Mouse (Mus musculus) cerebellum, postnatal 14 days (tissue): ENCODE results near the gene Elovl5.

ENCODE experiments used
- DNase-seq, 2 experiments: peaks; one replicate each; pipeline ENCODE4 v3.0.0; 2021; ENCODE audit warnings: mixed read lengths in 2 of 2

The Elovl5 gene

DNA sequence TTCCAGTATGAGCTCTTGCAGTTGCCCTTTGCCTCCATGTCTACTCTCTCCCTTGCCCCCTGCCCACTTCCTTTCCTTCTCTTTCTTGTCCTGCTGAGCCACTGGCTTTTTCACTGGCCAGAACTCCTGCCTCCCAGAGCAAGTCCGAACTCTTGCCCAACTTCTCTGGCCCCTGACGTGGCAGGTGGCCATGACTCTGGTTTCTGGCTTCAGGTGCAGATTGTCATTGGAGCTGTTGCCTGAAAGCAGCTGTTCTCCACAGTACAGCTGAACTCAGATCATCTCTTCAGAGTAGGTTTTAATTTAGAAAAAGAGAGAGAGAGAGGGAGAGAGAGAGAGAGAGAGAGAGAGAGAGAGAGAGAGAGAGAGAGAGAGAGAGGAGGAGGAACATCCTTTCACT, 86.1 kb downstream of the Elovl5 start:
- no peak for DNase-seq

DNA sequence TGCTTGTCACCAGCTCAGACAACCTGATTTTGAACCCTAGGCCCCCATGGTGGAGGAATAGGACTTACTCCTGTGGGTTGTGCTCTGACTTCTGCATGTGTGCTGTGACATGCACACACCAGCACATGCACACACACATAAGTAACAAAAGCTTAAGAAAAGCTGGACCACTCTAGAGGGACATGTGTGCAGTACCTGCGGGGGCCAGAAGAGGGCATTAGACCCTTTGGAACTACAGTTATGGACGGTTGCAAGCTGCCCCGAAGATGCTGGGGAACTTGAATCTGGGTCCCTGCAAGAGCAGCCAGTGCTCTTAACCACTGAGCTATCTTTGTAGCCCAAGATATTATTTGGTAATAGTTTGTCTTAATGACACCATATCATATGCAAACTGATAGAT, 88.3 kb downstream of the Elovl5 start:
- peak; percentile 26 to 60 for DNase-seq

DNA sequence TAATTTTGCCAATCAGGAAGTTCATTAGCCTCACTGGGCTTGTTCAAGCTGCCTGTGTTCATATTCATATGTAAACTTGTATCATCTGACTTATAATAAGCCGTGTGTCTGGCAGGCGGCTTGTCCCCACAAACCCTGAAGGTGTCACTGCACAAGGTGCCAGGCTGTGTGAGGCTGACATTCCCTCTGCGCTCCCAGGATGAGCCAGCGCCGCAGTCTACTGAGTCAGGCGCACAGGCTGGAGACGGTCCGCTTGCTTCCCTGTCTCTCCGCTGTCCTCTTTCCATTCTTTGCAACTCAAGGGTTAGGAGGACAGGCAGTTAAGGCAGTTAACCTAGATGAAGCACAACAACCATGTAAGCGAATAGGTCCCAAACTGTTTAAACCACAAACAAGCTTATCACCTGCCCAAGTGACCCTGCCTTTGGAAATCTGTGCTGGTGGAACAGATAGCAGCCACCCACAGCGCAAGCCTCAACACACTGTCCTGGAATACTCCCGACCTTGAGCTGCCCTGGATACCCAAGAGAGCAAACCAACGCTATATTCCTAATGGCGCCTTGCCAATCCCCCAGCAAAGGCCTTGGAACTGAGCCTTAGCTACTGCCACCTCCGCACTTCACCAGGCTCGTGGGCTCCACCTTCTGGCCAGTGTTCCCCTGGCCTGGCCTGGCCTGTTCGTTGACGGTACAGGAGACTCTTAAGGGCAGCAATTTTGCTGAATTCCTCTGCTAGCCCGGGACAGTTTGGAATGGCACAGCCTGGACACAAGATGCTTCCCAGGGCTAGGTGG, 89.2 kb downstream of the Elovl5 start:
- DNase-seq: peak; percentile 91 to 94

DNA sequence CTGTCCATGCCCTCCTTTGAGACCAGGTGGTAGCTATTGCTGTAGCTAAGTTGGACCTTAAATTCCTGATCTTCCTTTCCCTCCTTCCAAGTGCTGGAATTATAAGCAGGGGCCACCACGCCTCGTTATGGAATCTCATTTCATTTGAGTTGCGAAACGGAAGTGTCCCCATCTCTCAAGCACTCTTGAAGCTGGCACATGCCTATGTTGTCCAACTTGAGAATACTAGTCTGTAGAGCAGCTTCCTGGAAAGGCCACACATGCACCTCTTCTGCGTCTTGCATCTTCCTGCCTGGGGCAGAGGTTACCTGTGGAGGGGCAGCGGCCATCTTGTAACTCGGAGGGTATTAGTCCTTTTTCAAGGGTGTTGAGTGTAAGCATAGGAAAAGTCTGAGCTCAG, 92.2 kb downstream of the Elovl5 start:
- DNase-seq: no peak

DNA sequence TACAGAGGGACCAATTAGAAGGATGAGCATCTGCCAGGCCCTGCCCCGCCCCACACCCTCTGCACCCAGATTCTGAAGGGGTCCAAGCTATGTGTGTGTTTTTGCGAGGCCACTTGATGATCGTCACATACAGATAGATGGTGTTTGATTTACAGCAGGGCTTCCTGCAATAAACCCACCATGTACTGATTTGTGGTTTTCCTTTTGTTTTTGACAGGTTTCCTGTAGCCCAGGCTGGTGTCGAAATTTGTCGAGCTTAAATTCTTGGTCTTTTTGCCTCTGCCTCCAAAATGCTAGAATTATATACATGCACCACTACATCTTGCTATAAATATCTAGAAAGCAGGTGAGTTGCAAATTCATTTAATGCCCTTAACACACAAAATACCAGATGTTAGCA, 93.0 kb downstream of the Elovl5 start:
- DNase-seq: no peak

DNA sequence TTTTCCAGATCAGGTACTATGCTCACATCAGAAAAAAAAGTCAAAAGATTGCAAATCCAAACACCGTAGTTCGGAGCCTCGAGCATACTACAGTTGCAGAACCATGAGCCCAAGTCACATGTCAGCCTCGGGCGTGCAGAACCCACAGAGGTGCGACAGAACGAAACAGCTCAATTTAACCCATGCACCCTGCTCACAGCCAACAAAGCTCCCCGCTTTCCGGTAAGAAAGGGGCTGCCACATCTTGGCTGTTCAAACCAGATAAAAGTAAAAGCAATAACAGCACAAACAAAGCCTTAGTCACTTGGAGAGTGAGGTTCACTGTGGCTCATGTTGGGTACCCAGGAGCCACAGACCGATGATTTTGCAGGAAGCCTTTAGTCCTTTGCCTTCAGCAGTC, 93.5 kb downstream of the Elovl5 start:
- DNase-seq: no peak

DNA sequence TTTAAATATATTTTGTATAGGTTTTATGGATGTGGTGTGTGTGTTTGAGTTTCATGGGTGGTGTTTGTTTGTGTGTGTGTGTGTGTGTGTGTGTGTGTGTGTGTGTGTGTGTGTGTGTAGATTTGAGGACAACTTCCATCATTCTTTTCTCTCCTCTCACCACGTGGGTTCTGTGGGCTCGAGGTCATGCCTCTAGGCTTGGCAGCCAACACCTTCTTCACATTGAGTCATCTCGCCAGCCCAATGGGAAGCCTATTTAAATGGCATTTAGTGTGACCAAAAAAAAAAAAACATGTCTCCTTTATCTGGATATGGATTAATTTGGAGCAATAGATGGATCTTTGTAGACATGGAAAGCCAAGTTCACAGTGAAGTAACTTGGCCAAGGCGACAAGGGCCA, 94.9 kb downstream of the Elovl5 start:
- no peak for DNase-seq

DNA sequence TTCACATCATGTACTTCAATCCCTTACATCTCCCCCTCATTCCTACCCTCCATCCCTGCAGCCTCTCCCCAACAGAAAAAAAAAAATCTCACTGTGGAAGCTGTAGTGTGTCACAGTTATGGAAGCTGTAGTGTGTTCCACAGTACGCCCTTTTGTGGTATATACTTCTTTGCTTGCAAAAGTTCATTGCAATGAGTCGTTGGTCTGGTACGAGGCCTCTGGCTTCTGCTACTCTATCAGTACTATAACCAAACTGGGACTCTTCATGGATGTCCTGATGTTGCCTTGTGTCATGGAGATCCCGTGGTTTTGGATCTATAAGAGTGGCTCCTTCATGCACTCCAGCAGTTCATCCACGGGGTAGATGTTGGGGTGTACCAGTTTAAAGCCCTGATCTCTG, 95.5 kb downstream of the Elovl5 start:
- no peak for DNase-seq

DNA sequence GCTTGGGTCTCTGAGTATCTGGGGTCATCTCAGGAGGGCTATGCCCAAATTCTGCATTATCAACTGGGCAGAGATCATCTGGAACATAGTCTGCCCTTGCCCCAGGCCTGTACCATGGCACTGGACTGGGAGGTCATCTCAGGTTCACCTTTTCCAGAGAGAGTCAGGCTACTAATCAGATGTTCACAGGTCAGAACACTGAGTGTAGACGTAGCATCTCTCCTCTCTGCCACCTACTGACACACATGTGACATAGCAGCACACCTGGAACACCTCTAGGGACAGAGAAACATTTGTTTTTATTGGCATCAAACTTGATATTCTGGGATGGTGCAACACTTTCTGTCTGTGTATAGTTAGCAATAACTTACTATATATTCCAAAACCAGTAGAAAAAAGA, 96.6 kb downstream of the Elovl5 start:
- DNase-seq: no peak

DNA sequence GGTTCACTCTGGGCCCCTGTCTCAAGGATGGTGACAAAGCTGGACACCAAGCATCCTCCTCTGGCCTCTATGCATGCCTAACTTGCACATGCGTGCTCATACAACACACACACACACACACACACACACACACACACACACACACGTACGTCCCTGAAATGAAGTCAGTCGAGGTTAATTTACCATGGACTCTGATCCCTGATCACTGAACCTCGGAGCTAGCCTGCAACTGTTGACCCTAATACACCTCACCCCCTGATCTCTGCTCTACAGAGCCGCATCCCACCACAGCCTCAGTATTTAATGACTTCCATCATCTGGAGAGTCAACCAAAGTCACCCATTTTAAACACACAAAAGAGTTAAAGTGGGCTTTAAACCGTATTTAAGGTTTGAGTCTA, 98.7 kb downstream of the Elovl5 start:
- no peak for DNase-seq

DNA sequence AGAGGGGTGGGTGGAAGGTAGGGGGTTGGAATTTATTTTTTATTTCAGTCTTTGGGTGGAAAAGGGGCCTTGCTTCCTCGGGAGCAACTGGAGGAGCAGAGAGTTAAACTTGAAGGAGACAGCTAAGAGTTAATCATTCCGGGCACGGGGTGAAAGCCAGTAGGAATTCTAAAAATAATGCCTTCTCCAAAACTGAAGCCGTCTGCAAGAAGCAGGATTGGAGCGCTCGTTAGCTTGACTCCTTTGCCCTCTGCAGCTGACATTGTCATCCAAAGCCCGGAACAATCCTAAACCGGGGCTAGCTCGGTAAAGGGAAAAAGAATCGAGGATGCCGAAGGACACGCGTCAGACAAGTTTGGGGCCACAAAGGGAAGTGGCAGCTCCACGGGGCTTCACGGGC, 99.1 kb downstream of the Elovl5 start:
- DNase-seq: no peak

DNA sequence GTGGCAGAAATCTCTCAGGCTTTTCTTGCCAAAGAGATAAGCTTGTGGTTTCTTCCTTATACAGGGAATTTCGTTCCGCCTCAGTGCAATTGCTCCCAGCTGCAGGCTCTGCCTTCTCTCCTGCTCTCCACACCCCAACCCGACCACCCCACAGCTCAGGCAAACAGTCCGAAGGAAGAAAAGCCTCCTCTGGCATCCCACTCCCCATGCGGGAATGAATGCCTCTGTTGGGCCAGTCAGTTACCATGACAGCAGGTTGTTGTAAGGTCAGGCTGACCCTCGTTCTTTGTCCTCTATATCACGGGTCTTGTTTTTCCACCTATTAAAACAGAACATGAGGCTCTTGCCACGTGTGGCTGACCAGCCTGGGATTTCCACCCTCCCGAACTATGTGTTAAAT, 104.1 kb downstream of the Elovl5 start:
- no peak for DNase-seq

DNA sequence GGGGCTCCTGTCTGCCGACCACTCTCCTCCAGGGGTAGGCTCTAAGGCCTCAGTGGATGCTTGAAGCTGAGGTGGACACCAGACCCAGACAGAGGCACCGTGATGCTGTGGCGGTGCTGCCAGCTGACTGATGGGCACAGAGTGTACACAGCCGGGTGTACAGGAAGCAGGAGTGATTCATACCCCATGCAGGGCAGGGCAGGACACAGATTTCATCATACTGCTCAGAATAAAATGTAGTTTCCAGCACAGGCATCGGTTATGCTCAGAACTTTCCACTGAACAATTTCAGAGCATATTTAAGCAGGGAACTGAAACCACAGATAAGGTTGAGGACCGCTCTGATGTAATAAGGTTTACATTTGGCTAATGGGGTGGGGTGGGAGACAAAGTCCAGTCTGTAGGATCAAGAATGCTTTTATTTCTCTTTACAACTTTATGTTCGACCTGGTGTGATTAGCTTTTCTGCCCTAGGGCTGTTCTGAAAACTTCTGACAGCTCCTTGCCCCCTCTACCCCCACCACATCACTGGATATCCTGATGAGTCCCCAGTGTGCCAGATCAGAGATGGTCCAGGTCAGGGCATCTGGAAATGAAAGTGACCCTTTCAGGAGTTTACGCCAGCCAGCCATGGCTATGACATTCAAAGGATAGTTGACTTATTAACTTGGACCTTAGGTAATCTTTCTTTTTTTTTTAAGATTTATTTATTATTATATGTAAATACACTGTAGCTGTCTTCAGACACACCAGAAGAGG, 105.2 kb downstream of the Elovl5 start:
- no peak for DNase-seq

DNA sequence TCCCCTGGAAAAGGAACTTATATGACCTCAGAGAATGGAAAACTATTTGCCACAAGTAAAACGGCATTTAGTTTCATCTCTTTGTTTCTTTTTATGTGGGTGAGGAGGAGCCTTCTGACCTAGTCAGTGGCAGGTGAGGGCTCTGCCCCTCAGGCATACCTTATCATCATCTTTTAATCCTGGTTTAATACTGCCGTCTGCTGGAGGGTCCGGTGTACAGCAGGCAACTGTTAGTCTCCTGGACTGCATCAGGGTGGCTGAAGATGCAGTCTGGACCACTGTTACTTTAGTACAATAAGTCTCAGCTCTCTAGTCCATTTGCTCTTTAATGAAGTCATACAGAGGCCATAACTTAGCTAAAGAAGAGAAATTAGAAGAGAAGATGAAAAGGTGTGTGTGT, 107.7 kb downstream of the Elovl5 start:
- peak; percentile 77 to 82 for DNase-seq

DNA sequence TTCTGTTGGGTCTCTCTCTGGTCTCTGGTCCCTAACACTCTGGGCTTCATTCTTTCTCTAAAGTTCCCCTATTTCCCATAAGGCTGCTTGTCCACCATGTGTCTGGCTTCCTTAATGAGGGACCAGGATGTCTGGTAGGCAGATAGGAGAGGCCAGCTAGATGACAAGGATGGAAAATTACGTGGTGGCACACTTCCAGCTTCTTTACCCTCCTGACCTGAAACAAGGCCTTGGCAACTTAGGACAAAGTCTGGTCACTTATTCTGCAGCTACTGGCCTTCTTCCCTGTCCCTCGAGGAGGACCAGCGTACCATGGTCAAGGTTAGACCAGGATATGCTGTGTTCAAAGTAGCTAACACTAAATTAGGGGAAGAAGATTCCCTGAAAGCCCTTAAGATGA, 109.9 kb downstream of the Elovl5 start:
- DNase-seq: no peak

DNA sequence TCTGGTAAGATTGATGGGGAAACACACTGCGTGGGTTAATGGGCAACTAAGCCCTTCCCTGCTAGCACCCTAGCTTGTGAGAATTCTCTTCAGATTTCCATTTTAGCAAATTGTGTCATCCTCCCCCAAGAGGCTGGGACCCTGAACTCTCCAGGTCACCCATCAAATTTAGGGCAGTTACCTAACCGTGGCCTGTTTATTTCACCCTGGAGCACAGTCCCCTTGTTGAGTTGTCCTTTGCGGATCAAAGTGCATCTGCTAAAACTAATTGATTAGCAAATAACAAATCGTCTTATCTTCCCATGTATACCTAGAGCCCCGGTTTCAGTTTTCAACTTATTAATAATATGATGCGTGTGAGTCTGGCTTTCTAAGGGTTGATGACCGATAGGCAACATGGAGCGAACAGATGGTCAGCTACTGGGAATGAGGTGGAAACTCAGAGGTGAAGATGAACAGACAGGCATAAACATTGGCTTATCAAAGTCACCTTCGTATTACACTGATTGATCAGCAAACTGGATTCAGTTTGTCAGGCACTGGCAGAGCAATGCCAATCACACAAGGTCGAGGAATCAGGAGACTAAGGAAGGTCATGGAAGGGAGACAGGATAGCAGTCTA, 113.8 kb downstream of the Elovl5 start:
- no peak for DNase-seq

DNA sequence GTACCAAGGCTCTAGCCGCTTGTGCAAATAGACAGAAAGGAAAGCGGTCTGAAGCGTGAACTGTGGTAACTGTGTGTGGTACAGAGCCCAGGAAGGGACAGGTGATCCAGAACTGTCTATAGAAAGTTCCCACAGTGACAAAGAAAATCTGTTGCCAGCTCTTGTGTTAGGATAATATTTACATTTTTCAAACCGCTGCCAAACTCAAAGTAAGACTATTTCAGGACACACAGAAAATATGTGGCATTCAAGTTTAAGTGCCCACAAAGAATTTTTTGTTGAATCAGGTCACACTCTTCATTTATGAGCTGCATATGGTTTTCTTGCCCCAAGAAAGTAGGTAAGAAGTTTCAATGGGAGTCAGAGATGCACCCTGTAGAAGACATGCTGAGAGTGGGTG, 115.8 kb downstream of the Elovl5 start:
- DNase-seq: no peak
